7 mouse cellular contexts compared by ENCODE assay signal in the genomic region with DNA sequence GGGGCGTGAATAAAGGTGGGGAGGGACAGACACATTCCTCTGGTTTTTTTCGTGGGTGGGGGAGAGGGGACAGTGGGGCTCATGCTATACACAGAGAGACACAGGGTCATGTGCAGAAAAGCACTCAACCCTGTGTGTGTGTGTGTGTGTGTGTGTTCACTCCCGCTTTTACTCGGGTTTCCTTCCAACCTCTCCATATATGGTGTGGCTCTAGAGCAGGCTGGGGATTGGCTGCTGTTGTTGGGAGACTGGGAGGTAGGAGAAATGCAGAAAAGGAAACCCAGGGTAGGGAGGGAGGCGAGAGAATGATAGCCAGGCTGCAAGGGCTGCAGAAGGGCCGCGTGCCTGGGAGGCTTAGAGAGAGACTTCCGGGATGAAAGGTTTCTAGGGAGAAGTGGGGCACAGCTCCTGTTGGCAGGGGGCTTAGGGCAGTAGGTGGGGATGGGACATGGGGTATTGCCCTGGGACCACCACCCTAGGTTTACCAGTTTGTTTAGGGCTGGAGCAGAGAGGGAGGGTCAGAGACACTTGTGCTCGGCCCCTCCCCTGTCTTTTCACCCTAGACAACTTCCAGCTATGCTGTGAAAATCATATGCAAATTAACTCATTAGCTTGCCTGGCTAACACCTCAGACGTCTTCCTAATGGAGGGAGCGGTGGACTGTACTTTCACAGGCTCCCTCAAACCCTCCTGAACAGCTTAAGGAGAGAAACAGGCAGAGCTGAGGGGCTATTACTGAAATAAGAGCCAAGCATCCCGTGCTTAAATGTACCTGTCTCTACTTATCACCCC. TPM values are rescaled to one million over a fixed set of nuclear protein-coding genes. Genes with fewer than 3 reads are reported as not detected.
DNase-seq lines count a peak whose midpoint lies in the region; ATAC-seq and TF ChIP-seq lines count a peak whose summit lies in the region.

No protein-coding gene starts in this region.

- peaks cover 13% of the 10 kb centered on the region; the same call in 1 of the 2 replicates for H3K36me3 ChIP-seq in forebrain, embryonic 16.5 days (ENCODE audit: control insufficient read depth, insufficient read depth)
- peaks cover 30% of the 10 kb centered on the region for H3K36me3 ChIP-seq in hindbrain, embryonic 12.5 days
- H3K36me3 ChIP-seq in limb, embryonic 10.5 days: peaks cover 36% of the 10 kb centered on the region
- peaks cover 18% of the 10 kb centered on the region for H3K36me3 ChIP-seq in midbrain, embryonic 11.5 days (ENCODE audit: control insufficient read depth, insufficient read depth, low read length)
- H3K36me3 ChIP-seq in small intestine, adult 2 months (ENCODE audit: control insufficient read depth, insufficient read depth, low read length): peaks cover 14% of the 10 kb centered on the region

- no peak for TF ChIP-seq CTCF in small intestine, adult 2 months (IDR thresholded peaks at IDR 0.05; ENCODE audit: extremely low read depth, insufficient read length, insufficient replicate concordance, low read depth, low read length)

- H3K27me3 ChIP-seq in forebrain, embryonic 16.5 days (replicated peaks; ENCODE audit: control insufficient read depth, insufficient read depth, low read length): no peaks in the 10 kb centered on the region
- no peaks in the 10 kb centered on the region for H3K27me3 ChIP-seq in hindbrain, embryonic 12.5 days
- no peaks in the 10 kb centered on the region for H3K27me3 ChIP-seq in limb, embryonic 10.5 days (ENCODE audit: low read depth, poor library complexity, severe bottlenecking)
- H3K27me3 ChIP-seq in midbrain, embryonic 11.5 days (ENCODE audit: control insufficient read depth, insufficient read depth, low read length): no peaks in the 10 kb centered on the region
- no peaks in the 10 kb centered on the region for H3K27me3 ChIP-seq in small intestine, adult 2 months (ENCODE audit: control insufficient read depth, insufficient read depth, low read length)

- no peaks in the 10 kb centered on the region for H3K9me3 ChIP-seq in forebrain, embryonic 16.5 days (ENCODE audit: control insufficient read depth, low read length)
- H3K9me3 ChIP-seq in hindbrain, embryonic 12.5 days (replicated peaks): peaks cover 3% of the 10 kb centered on the region; the same call in 1 of the 2 replicates
- H3K9me3 ChIP-seq in limb, embryonic 10.5 days (replicated peaks): no peaks in the 10 kb centered on the region
- H3K9me3 ChIP-seq in midbrain, embryonic 11.5 days (ENCODE audit: control insufficient read depth, low read length): no peaks in the 10 kb centered on the region; the same call in 1 of the 2 replicates

- peak overlapping the region; percentile 35 for H3K4me2 ChIP-seq in forebrain, embryonic 16.5 days (ENCODE audit: low read length)
- H3K4me2 ChIP-seq in hindbrain, embryonic 12.5 days (replicated peaks): peak overlapping the region; percentile 50
- peak overlapping the region; percentile 43 for H3K4me2 ChIP-seq in midbrain, embryonic 11.5 days

- peak overlapping the region; percentile 10 for H3K4me3 ChIP-seq in brown adipose tissue, adult 24 weeks (ENCODE audit: insufficient read depth, low read depth, low read length)
- H3K4me3 ChIP-seq in forebrain, embryonic 16.5 days (replicated peaks; ENCODE audit: low read length): peak overlapping the region; percentile 21
- H3K4me3 ChIP-seq in hindbrain, embryonic 12.5 days: peak overlapping the region; percentile 22
- peak overlapping the region; percentile 38 for H3K4me3 ChIP-seq in limb, embryonic 10.5 days
- H3K4me3 ChIP-seq in midbrain, embryonic 11.5 days (ENCODE audit: low read depth, low read length): peak overlapping the region; percentile 6; the same call in 1 of the 2 replicates
- peak overlapping the region; percentile 31 for H3K4me3 ChIP-seq in small intestine, adult 2 months (ENCODE audit: low read depth, low read length)

- H3K9ac ChIP-seq in forebrain, embryonic 16.5 days (replicated peaks; ENCODE audit: low read depth, low read length): peak overlapping the region; percentile 30
- H3K9ac ChIP-seq in hindbrain, embryonic 12.5 days: peak overlapping the region; percentile 46
- H3K9ac ChIP-seq in midbrain, embryonic 11.5 days (ENCODE audit: low read length): peak overlapping the region; percentile 56

- 0 out of 2 replicates have a peak, but pooled peaks cover 4% of the 10 kb centered on the region for H3K4me1 ChIP-seq in brown adipose tissue, adult 24 weeks (ENCODE audit: control insufficient read depth, insufficient read depth, insufficient read length, low read length)
- H3K4me1 ChIP-seq in forebrain, embryonic 16.5 days (replicated peaks; ENCODE audit: control insufficient read depth, insufficient read depth, low read length): peaks cover 23% of the 10 kb centered on the region
- H3K4me1 ChIP-seq in hindbrain, embryonic 12.5 days: peaks cover 28% of the 10 kb centered on the region
- H3K4me1 ChIP-seq in limb, embryonic 10.5 days: peaks cover 43% of the 10 kb centered on the region
- H3K4me1 ChIP-seq in midbrain, embryonic 11.5 days (ENCODE audit: control insufficient read depth, insufficient read depth, low read length): peaks cover 18% of the 10 kb centered on the region
- H3K4me1 ChIP-seq in small intestine, adult 2 months (ENCODE audit: control insufficient read depth, insufficient read depth, insufficient read length, low read length): peaks cover 12% of the 10 kb centered on the region; the same call in 1 of the 2 replicates

- WGBS in forebrain, embryonic 16.5 days: 1% methylated on average over 12 of the region's 12 CpGs
- WGBS in hindbrain, embryonic 12.5 days: 5% methylated on average over 12 of the region's 12 CpGs
- WGBS in limb, embryonic 10.5 days: 1% methylated on average over 12 of the region's 12 CpGs
- WGBS in midbrain, embryonic 11.5 days: 2% methylated on average over 12 of the region's 12 CpGs
- 14% methylated on average over 12 of the region's 12 CpGs for WGBS in small intestine, adult 2 months

- peak; percentile 96 for ATAC-seq in forebrain, embryonic 16.5 days
- ATAC-seq in hindbrain, embryonic 12.5 days (ENCODE audit: low FRiP score): peak; percentile 86
- peak; percentile 83 for ATAC-seq in midbrain, embryonic 11.5 days (ENCODE audit: low FRiP score)

- DNase-seq in MN1 (ENCODE audit: low spot score): peak; percentile 82
- peak; percentile 77 for DNase-seq in limb, embryonic 10.5 days (ENCODE audit: low spot score)
- peak; percentile 91 for DNase-seq in midbrain, embryonic 11.5 days (ENCODE audit: low spot score, missing footprints)

- peak overlapping the region; percentile 64 for H3K27ac ChIP-seq in brown adipose tissue, adult 24 weeks (replicated peaks; ENCODE audit: low read depth, low read length)
- peak overlapping the region; percentile 89 for H3K27ac ChIP-seq in forebrain, embryonic 16.5 days (ENCODE audit: low read length)
- H3K27ac ChIP-seq in hindbrain, embryonic 12.5 days: peak overlapping the region; percentile 93
- peak overlapping the region; percentile 87 for H3K27ac ChIP-seq in limb, embryonic 10.5 days
- H3K27ac ChIP-seq in midbrain, embryonic 11.5 days (ENCODE audit: low read depth, low read length): peak overlapping the region; percentile 42
- H3K27ac ChIP-seq in small intestine, adult 2 months (ENCODE audit: insufficient read depth, low read depth, low read length): peak overlapping the region; percentile 69

- peak; percentile 57 for TF ChIP-seq POLR2A in small intestine, adult 2 months (IDR thresholded peaks at IDR 0.05; ENCODE audit: low read depth, low read length)

RNA-seq across cellular contexts. Expression of gene Plekho1, which starts 10.4 kb away (rescaled TPM):
- 8.8 and 13.9 TPM in 2 replicates for polyA plus RNA-seq in brown adipose tissue, adult 24 weeks (2012; ENCODE audit: insufficient read depth, insufficient read length, missing spikeins)
- polyA plus RNA-seq in forebrain, embryonic 16.5 days (2015; fragmentation: Nextera tagmentation; extraction: Ambion mirVana): 71.4 and 74.9 TPM in 2 replicates
- 77.4 and 79.3 TPM in 2 replicates for polyA plus RNA-seq in hindbrain, embryonic 12.5 days (2016; fragmentation: Nextera tagmentation; extraction: Ambion mirVana)
- polyA plus RNA-seq in limb, embryonic 10.5 days (2016; fragmentation: Nextera tagmentation; extraction: Ambion mirVana): 77.7 and 81.9 TPM in 2 replicates
- 62.9 and 70.7 TPM in 2 replicates for polyA plus RNA-seq in midbrain, embryonic 11.5 days (2014; fragmentation: Nextera tagmentation; extraction: Ambion mirVana)
- 10.8 and 31.3 TPM in 2 replicates for polyA plus RNA-seq in small intestine, adult 2 months (2012; rRNA removed)

RNA-seq across cellular contexts. Expression of gene Anp32e, which starts 56.4 kb away (rescaled TPM):
- polyA plus RNA-seq in brown adipose tissue, adult 24 weeks (2012; ENCODE audit: insufficient read depth, insufficient read length, missing spikeins): 78.5 and 88.8 TPM in 2 replicates
- 185 and 205 TPM in 2 replicates for polyA plus RNA-seq in forebrain, embryonic 16.5 days (2015; fragmentation: Nextera tagmentation; extraction: Ambion mirVana)
- 265 and 297 TPM in 2 replicates for polyA plus RNA-seq in hindbrain, embryonic 12.5 days (2016; fragmentation: Nextera tagmentation; extraction: Ambion mirVana)
- 344 and 367 TPM in 2 replicates for polyA plus RNA-seq in limb, embryonic 10.5 days (2016; fragmentation: Nextera tagmentation; extraction: Ambion mirVana)
- 149 and 151 TPM in 2 replicates for polyA plus RNA-seq in midbrain, embryonic 11.5 days (2014; fragmentation: Nextera tagmentation; extraction: Ambion mirVana)
- 4.7 and 8.7 TPM in 2 replicates for polyA plus RNA-seq in small intestine, adult 2 months (2012; rRNA removed)

Comparison
In these comparisons a context has a peak if more than half of its experiments do, and no peak if none do; other contexts are left out.
1. Peak in every context shown above with its lines: DNase-seq, ATAC-seq, H3K4me3 ChIP-seq and H3K27ac ChIP-seq.
2. H3K27ac ChIP-seq: peak in every context shown above with its lines; median percentile 93 in hindbrain, embryonic 12.5 days; 89 in forebrain, embryonic 16.5 days; 87 in limb, embryonic 10.5 days; 69 in small intestine, adult 2 months; 64 in brown adipose tissue, adult 24 weeks; 42 in midbrain, embryonic 11.5 days.